In genomic region chr11:101086323-101086674, GRCm38 (mm10) we compare ENCODE assay signal across 8 mouse cellular contexts. TPM values are rescaled to one million over a fixed set of nuclear protein-coding genes. Genes with fewer than 3 reads are reported as not detected.
DNase-seq lines count a peak whose midpoint lies in the region; ATAC-seq and TF ChIP-seq lines count a peak whose summit lies in the region.

No protein-coding gene starts in this region.

- TF ChIP-seq POLR2A in heart, adult 2 months (IDR thresholded peaks at IDR 0.05; ENCODE audit: insufficient read depth, low read depth, low read length) = no peak

- TF ChIP-seq EP300 in heart, adult 2 months (IDR thresholded peaks at IDR 0.05; ENCODE audit: insufficient read depth, low read depth, low read length) = no peak

- H3K27me3 ChIP-seq in heart, adult 2 months (ENCODE audit: control insufficient read depth, insufficient read depth, low read length) = no peaks in the 10 kb centered on the region
- H3K27me3 ChIP-seq in hindbrain, embryonic 12.5 days = peaks cover 2% of the 10 kb centered on the region; the same call in 1 of the 2 replicates
- H3K27me3 ChIP-seq in midbrain, embryonic 10.5 days (ENCODE audit: low read depth, poor library complexity, severe bottlenecking) = peaks cover 6% of the 10 kb centered on the region

- H3K9ac ChIP-seq in heart, adult 2 months (ENCODE audit: low read depth, low read length) = no peak overlapping the region
- H3K9ac ChIP-seq in hindbrain, embryonic 12.5 days = peak overlapping the region; percentile 93

- ATAC-seq in hindbrain, embryonic 12.5 days (ENCODE audit: low FRiP score) = no peak

- H3K79me2 ChIP-seq in heart, adult 2 months (replicated peaks; ENCODE audit: control insufficient read depth, insufficient read depth, low read length) = no peaks in the 10 kb centered on the region

- H3K9me3 ChIP-seq in hindbrain, embryonic 12.5 days (replicated peaks) = no peaks in the 10 kb centered on the region
- no peaks in the 10 kb centered on the region for H3K9me3 ChIP-seq in midbrain, embryonic 10.5 days (replicated peaks)

- TF ChIP-seq CTCF in heart, adult 2 months (IDR thresholded peaks at IDR 0.05) = no peak

- 60% methylated on average over 6 of the region's 6 CpGs for WGBS in heart, adult 2 months
- 84% methylated on average over 6 of the region's 6 CpGs for WGBS in hindbrain, embryonic 12.5 days
- WGBS in midbrain, embryonic 10.5 days = 88% methylated on average over 6 of the region's 6 CpGs

- DNase-seq in heart, adult 2 months = no peak
- no peak for DNase-seq in heart, postnatal 25 days (ENCODE audit: low spot score)
- DNase-seq in cerebellum, adult 9-10 months = peak; percentile 62
- no peak for DNase-seq in midbrain, embryonic 10.5 days (ENCODE audit: low spot score)
- no peak for DNase-seq in thymus, postnatal 4 days
- DNase-seq in gastrocnemius, adult 18-20 months (ENCODE audit: low spot score) = no peak
- no peak for DNase-seq in layer of hippocampus, adult 9-11 months

- no peaks in the 10 kb centered on the region for H3K36me3 ChIP-seq in heart, adult 2 months (ENCODE audit: control insufficient read depth, insufficient read depth, low read length)
- H3K36me3 ChIP-seq in hindbrain, embryonic 12.5 days = peaks cover 41% of the 10 kb centered on the region
- H3K36me3 ChIP-seq in midbrain, embryonic 10.5 days = peaks cover 46% of the 10 kb centered on the region

- peak overlapping the region; percentile 96 for H3K4me2 ChIP-seq in hindbrain, embryonic 12.5 days (replicated peaks)

- intact Hi-C loops in heart, adult 2 months (cut with DNase I) = loop anchor here (2.0 to 5.0 kb wide), 2 partner anchors 33 to 356 kb away; partner anchors contain the start of genes Retreg3, Rpl27 and Tubg1
- intact Hi-C loops in heart, postnatal 25 days (cut with DNase I) = loop anchor here (5.0 kb wide), 1 partner anchor 166 kb away; the partner anchor contains the start of gene Vps25

- peak overlapping the region; percentile 91 for H3K27ac ChIP-seq in heart, adult 2 months
- H3K27ac ChIP-seq in hindbrain, embryonic 12.5 days = peak overlapping the region; percentile 87
- H3K27ac ChIP-seq in midbrain, embryonic 10.5 days (replicated peaks) = peak overlapping the region; percentile 89

- H3K4me3 ChIP-seq in heart, adult 2 months = peak overlapping the region; percentile 72; the same call in 1 of the 2 replicates
- peak overlapping the region; percentile 74 for H3K4me3 ChIP-seq in hindbrain, embryonic 12.5 days
- peak overlapping the region; percentile 88 for H3K4me3 ChIP-seq in midbrain, embryonic 10.5 days

- peaks cover 14% of the 10 kb centered on the region for H3K4me1 ChIP-seq in heart, adult 2 months (ENCODE audit: control insufficient read depth, insufficient read depth, low read length)
- H3K4me1 ChIP-seq in hindbrain, embryonic 12.5 days = peaks cover 45% of the 10 kb centered on the region
- peaks cover 61% of the 10 kb centered on the region for H3K4me1 ChIP-seq in midbrain, embryonic 10.5 days

RNA-seq across cellular contexts. Expression of gene Mlx, which starts 0.8 kb away (rescaled TPM):
- 10 to 100 TPM; 18.1 to 21.3 TPM for total RNA-seq in heart, adult 2 months (2021)
- polyA plus RNA-seq in heart, adult 2 months (2012; rRNA removed) = 23.0 and 45.2 TPM in 2 replicates
- 10 to 100 TPM; 19.1 to 21.4 TPM for total RNA-seq in heart, postnatal 25 days (2021)
- 62.1 and 62.4 TPM in 2 replicates for polyA plus RNA-seq in hindbrain, embryonic 12.5 days (2016; fragmentation: Nextera tagmentation; extraction: Ambion mirVana)
- polyA plus RNA-seq in midbrain, embryonic 10.5 days (2016; fragmentation: Nextera tagmentation; extraction: Ambion mirVana) = 42.7 and 49.1 TPM in 2 replicates
- total RNA-seq in gastrocnemius, adult 18-20 months (2021) = 10 to 100 TPM; 12.3 to 14.4 TPM

RNA-seq across cellular contexts. Expression of gene Coasy, which starts 3.9 kb away (rescaled TPM):
- total RNA-seq in heart, adult 2 months (2021) = 10 to 100 TPM; 15.8 to 17.5 TPM
- polyA plus RNA-seq in heart, adult 2 months (2012; rRNA removed) = 22.1 and 24.6 TPM in 2 replicates
- 10 to 100 TPM; 15.8 to 17.1 TPM for total RNA-seq in heart, postnatal 25 days (2021)
- polyA plus RNA-seq in hindbrain, embryonic 12.5 days (2016; fragmentation: Nextera tagmentation; extraction: Ambion mirVana) = 45.6 and 51.2 TPM in 2 replicates
- polyA plus RNA-seq in midbrain, embryonic 10.5 days (2016; fragmentation: Nextera tagmentation; extraction: Ambion mirVana) = 57.5 TPM in 2 replicates
- 1 to 10 TPM; 7.3 to 7.7 TPM for total RNA-seq in gastrocnemius, adult 18-20 months (2021)

RNA-seq across cellular contexts. Expression of gene Hsd17b1, which starts 8.1 kb away (rescaled TPM):
- total RNA-seq in heart, adult 2 months (2021) = under 1 TPM; 0.47 to 0.70 TPM
- polyA plus RNA-seq in heart, adult 2 months (2012; rRNA removed) = 0.32 and 0.55 TPM in 2 replicates
- total RNA-seq in heart, postnatal 25 days (2021) = under 1 TPM; 0.55 to 0.64 TPM
- polyA plus RNA-seq in hindbrain, embryonic 12.5 days (2016; fragmentation: Nextera tagmentation; extraction: Ambion mirVana) = 0.23 and 0.26 TPM in 2 replicates
- polyA plus RNA-seq in midbrain, embryonic 10.5 days (2016; fragmentation: Nextera tagmentation; extraction: Ambion mirVana) = 0.12 TPM in 1 of 2 replicates, not detected in the other
- total RNA-seq in gastrocnemius, adult 18-20 months (2021) = under 1 TPM; 0.16 to 0.33 TPM

RNA-seq across cellular contexts. Expression of gene Psmc3ip, which starts 8.9 kb away (rescaled TPM):
- 1 to 10 TPM; 1.6 to 2.7 TPM for total RNA-seq in heart, adult 2 months (2021)
- polyA plus RNA-seq in heart, adult 2 months (2012; rRNA removed) = 1.1 and 1.3 TPM in 2 replicates
- total RNA-seq in heart, postnatal 25 days (2021) = 1 to 10 TPM; 3.1 TPM
- polyA plus RNA-seq in hindbrain, embryonic 12.5 days (2016; fragmentation: Nextera tagmentation; extraction: Ambion mirVana) = 30.5 and 34.3 TPM in 2 replicates
- 74.3 and 77.3 TPM in 2 replicates for polyA plus RNA-seq in midbrain, embryonic 10.5 days (2016; fragmentation: Nextera tagmentation; extraction: Ambion mirVana)
- 1 to 10 TPM; 1.7 to 2.0 TPM for total RNA-seq in gastrocnemius, adult 18-20 months (2021)

RNA-seq across cellular contexts. Expression of gene Naglu, which starts 16.5 kb away (rescaled TPM):
- total RNA-seq in heart, adult 2 months (2021) = 1 to 10 TPM; 7.4 to 8.3 TPM
- polyA plus RNA-seq in heart, adult 2 months (2012; rRNA removed) = 11.0 and 14.3 TPM in 2 replicates
- 1 to 10 TPM; 8.0 to 8.7 TPM for total RNA-seq in heart, postnatal 25 days (2021)
- 13.3 and 13.7 TPM in 2 replicates for polyA plus RNA-seq in hindbrain, embryonic 12.5 days (2016; fragmentation: Nextera tagmentation; extraction: Ambion mirVana)
- polyA plus RNA-seq in midbrain, embryonic 10.5 days (2016; fragmentation: Nextera tagmentation; extraction: Ambion mirVana) = 10.0 and 11.6 TPM in 2 replicates
- 1 to 10 TPM; 3.9 TPM for total RNA-seq in gastrocnemius, adult 18-20 months (2021)
